Mouse (Mus musculus) heart, embryonic 15.5 days (tissue): Measurements from ENCODE around the gene Gm10964. TPM values are rescaled to one million over a fixed set of nuclear protein-coding genes. Genes with fewer than 3 reads are reported as not detected.
A peak's percentile ranks its signal among the peaks of the same experiment; 100 is the strongest.

Experiments used
- ATAC-seq: fragments of 200-750 bp; cut with Nextera tagmentation; replicated peaks from 2 replicates; pipeline ENCODE4 v1.8.0; 2017; ENCODE audit warnings: low read depth, moderate TSS enrichment; ENCODE audit not compliant: insufficient number of reproducible peaks, insufficient read depth, low FRiP score
- H3K27ac ChIP-seq: fragments of 300-500 bp; sonication (generic); 2 replicates; pipeline ENCODE4 v1.5.1; 2015; ENCODE audit warnings: mild to moderate bottlenecking, inconsistent platforms
- H3K27me3 ChIP-seq: fragments of 300-500 bp; sonication (generic); 2 replicates; pipeline ENCODE4 v1.6.1; 2015; ENCODE audit warnings: inconsistent platforms
- H3K36me3 ChIP-seq: fragments of 300-500 bp; sonication (generic); 2 replicates; pipeline ENCODE4 v1.6.1; 2015; ENCODE audit warnings: mild to moderate bottlenecking, inconsistent platforms
- H3K4me1 ChIP-seq: fragments of 300-500 bp; sonication (generic); replicated peaks from 2 replicates; pipeline ENCODE4 v1.6.1; 2015; ENCODE audit warnings: inconsistent platforms
- H3K4me2 ChIP-seq: fragments of 300-500 bp; sonication (generic); 2 replicates; pipeline ENCODE4 v1.6.1; 2015; ENCODE audit warnings: inconsistent platforms, mild to moderate bottlenecking, moderate library complexity
- H3K4me3 ChIP-seq: fragments of 300-500 bp; sonication (generic); 2 replicates; pipeline ENCODE4 v1.5.1; 2015; ENCODE audit warnings: mild to moderate bottlenecking, inconsistent platforms
- H3K9ac ChIP-seq: fragments of 300-500 bp; sonication (generic); 2 replicates; pipeline ENCODE4 v1.6.1; 2015; ENCODE audit warnings: mild to moderate bottlenecking, inconsistent platforms
- H3K9me3 ChIP-seq: fragments of 300-500 bp; sonication (generic); replicated peaks from 2 replicates; pipeline ENCODE4 v1.6.1; 2016; ENCODE audit warnings: inconsistent platforms
- WGBS: fragments of 180-500 bp; shearing (Covaris S2); methylation state at CpG from one replicate; pipeline ENCODE4 v1.1.7; 2015; ENCODE audit warnings: mixed read lengths; 5-methylcytosine and 5-hydroxymethylcytosine counted together
- polyA plus RNA-seq: library from polyadenylated mRNA; unstranded; fragments of >200 nt; fragmentation: Nextera tagmentation; extraction: Ambion mirVana; gene quantifications from 2 replicates; pipeline ENCODE4 v1.2.1, GENCODE M21; 2015

The Gm10964 gene
- polyA plus RNA-seq, 1 experiment from 2014 or later: not detected

DNA sequence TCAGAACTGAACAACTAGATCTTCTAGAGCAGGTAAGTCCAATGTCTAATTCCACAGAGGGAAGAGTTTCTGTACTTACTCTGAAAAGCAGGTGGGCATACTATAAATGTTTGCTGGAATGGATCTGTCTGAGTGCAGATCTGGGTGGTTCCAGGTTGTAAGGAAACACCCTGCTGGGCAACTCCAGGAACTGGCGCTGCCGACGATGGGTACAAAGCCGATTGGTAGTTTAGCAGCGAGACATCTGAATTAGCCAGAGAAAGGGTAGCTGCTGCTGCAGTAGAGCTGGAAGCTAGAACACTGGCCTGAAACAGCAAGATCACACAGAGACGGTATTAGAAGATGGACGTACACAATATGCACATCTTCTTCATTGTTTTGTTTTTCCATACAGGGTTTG, 19.3 kb downstream of the Gm10964 start:
- H3K9me3 ChIP-seq: no peaks in the 10 kb centered on the region
- no peak for ATAC-seq
- WGBS: 90% methylated on average over 7 of the region's 7 CpGs
- no peak overlapping the region for H3K27ac ChIP-seq
- H3K9ac ChIP-seq: no peak overlapping the region
- no peaks in the 10 kb centered on the region for H3K27me3 ChIP-seq
- H3K4me3 ChIP-seq: no peak overlapping the region
- H3K4me2 ChIP-seq: no peak overlapping the region
- peaks cover 65% of the 10 kb centered on the region for H3K36me3 ChIP-seq
- peaks cover 5% of the 10 kb centered on the region; the same call in 1 of the 2 replicates for H3K4me1 ChIP-seq

DNA sequence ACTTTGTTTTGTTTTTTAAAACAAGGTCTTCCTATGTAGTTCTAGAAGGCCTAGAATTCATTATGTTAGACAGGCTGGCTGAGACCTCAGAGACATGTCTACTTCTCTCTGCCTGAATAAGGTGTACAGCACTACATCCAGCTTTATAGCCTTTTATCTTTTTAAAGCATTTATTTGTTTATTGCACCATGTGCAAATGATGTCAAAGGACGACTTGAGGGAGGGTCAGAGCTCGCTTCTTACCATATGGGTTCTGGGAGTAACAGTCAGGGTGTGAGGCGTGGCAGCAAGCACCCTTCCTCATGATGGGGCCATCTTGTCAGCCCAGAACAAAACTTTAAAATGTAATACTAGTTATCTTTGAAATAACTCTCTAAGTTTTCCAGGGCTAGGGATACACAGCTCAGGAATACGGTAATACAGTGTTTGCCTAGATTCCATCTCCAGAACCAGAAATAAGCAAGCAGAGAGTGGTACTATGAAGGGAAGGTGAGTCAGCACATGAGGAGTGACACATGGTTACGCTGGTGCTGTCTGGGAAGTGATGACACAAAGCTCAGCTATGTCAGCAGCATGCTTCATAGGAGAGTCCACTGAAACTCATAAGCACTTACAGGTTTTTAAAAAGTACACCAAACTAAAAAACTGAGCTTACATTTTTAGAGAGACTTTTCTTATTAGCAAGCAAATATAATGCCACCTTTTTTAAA, 20.2 kb downstream of the Gm10964 start:
- Histone ChIP-seq H3K36me3 (peaks cover 64% of the 10 kb centered on the region), H3K27ac (no peak overlapping the region)
- 76% methylated on average over 5 of the region's 5 CpGs for WGBS

GRCm38 (mm10) chr3:103766789-103767188, 27.6 kb downstream of the Gm10964 start:
- WGBS: 76% methylated on average over 3 of the region's 3 CpGs
- H3K36me3 ChIP-seq: peaks cover 25% of the 10 kb centered on the region
- no peak overlapping the region for H3K9ac ChIP-seq
- no peak overlapping the region for H3K27ac ChIP-seq
- no peaks in the 10 kb centered on the region for H3K9me3 ChIP-seq
- H3K27me3 ChIP-seq: no peaks in the 10 kb centered on the region
- no peak for ATAC-seq
- H3K4me3 ChIP-seq: no peak overlapping the region
- no peak overlapping the region for H3K4me2 ChIP-seq
- peaks cover 14% of the 10 kb centered on the region for H3K4me1 ChIP-seq

More for the DNA sequence above, 20.2 kb downstream of the Gm10964 start:
- Histone ChIP-seq H3K9me3 (no peaks in the 10 kb centered on the region), H3K4me1 (peaks cover 5% of the 10 kb centered on the region; the same call in 1 of the 2 replicates), H3K9ac (no peak overlapping the region), H3K4me3 (no peak overlapping the region), H3K27me3 (no peaks in the 10 kb centered on the region), H3K4me2 (no peak overlapping the region)
- no peak for ATAC-seq

DNA sequence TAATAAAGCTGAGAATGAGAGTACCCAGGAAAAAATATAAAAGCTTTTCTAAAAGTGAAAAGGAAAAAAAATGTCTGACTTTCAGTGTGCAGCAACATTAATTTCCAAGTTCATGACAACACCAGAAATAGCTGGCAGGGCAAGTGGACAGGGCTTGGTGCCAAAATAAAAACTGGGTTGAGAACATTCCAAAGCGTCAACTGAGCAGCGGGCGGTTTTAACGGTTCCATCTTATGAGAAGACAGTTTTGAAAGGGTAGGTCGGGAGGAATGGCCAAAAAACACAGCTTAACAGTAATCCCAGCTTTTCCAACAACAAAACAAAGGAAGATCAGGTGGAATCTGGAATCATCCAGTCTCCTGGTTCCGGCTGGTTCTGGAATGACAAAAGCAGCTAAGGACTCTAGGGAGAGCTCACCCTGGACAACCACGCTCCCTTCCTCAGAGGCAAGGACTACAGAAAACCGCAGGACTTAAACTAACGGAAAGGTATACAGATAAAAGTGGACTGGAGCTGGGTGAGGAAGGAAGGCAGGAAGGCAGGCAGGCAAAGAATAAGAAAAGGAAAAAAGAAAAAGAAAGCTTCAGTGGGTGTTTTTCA, 32.5 kb downstream of the Gm10964 start:
- Histone ChIP-seq H3K4me3 (peak overlapping the region; percentile 4; the same call in 1 of the 2 replicates), H3K36me3 (no peaks in the 10 kb centered on the region), H3K9me3 (no peaks in the 10 kb centered on the region), H3K4me1 (peaks cover 35% of the 10 kb centered on the region), H3K4me2 (peak overlapping the region; percentile 39), H3K27ac (peak overlapping the region; percentile 88), H3K9ac (no peak overlapping the region; the same call in 1 of the 2 replicates), H3K27me3 (no peaks in the 10 kb centered on the region)
- peak; percentile 63; the same call in 1 of the 2 replicates for ATAC-seq
- 21% methylated on average over 9 of the region's 9 CpGs for WGBS

- no peak overlapping the region for H3K4me3 ChIP-seq
- peak overlapping the region; percentile 88 for H3K27ac ChIP-seq
- H3K27me3 ChIP-seq: no peaks in the 10 kb centered on the region
- H3K36me3 ChIP-seq: peaks cover 10% of the 10 kb centered on the region
- H3K4me1 ChIP-seq: peaks cover 35% of the 10 kb centered on the region
- 0 out of 2 replicates have a peak, but pooled peaks have one; percentile 45 for ATAC-seq
- H3K9me3 ChIP-seq: no peaks in the 10 kb centered on the region
- WGBS: 48% methylated on average over 4 of the region's 4 CpGs
- 0 out of 2 replicates have a peak overlapping the region, but pooled peaks have one; percentile 39 for H3K4me2 ChIP-seq
- H3K9ac ChIP-seq: no peak overlapping the region
Observed at GRCm38 (mm10) chr3:103772846-103773245, 33.7 kb downstream of the Gm10964 start.

GRCm38 (mm10) chr3:103773508-103773907, 34.3 kb downstream of the Gm10964 start:
- Histone ChIP-seq H3K9me3 (no peaks in the 10 kb centered on the region), H3K4me2 (no peak overlapping the region), H3K4me1 (peaks cover 32% of the 10 kb centered on the region), H3K4me3 (no peak overlapping the region), H3K27me3 (no peaks in the 10 kb centered on the region), H3K27ac (peak overlapping the region; percentile 88), H3K36me3 (peaks cover 14% of the 10 kb centered on the region), H3K9ac (peak overlapping the region; percentile 9; the same call in 1 of the 2 replicates)
- WGBS: 71% methylated on average over 3 of the region's 3 CpGs
- 0 out of 2 replicates have a peak, but pooled peaks have one; percentile 12 for ATAC-seq

GRCm38 (mm10) chr3:103774009-103774408, 34.8 kb downstream of the Gm10964 start:
- no peak for ATAC-seq
- 78% methylated on average over 15 of the region's 15 CpGs for WGBS
- no peak overlapping the region for H3K9ac ChIP-seq
- no peaks in the 10 kb centered on the region for H3K9me3 ChIP-seq
- H3K4me1 ChIP-seq: peaks cover 32% of the 10 kb centered on the region
- H3K4me2 ChIP-seq: no peak overlapping the region
- no peak overlapping the region for H3K4me3 ChIP-seq
- peaks cover 14% of the 10 kb centered on the region for H3K36me3 ChIP-seq
- H3K27me3 ChIP-seq: no peaks in the 10 kb centered on the region
- peak overlapping the region; percentile 88 for H3K27ac ChIP-seq

- ATAC-seq: no peak
- peak overlapping the region; percentile 33; the same call in 1 of the 2 replicates for H3K27ac ChIP-seq
Observed at GRCm38 (mm10) chr3:103777940-103778339, 38.8 kb downstream of the Gm10964 start.

DNA sequence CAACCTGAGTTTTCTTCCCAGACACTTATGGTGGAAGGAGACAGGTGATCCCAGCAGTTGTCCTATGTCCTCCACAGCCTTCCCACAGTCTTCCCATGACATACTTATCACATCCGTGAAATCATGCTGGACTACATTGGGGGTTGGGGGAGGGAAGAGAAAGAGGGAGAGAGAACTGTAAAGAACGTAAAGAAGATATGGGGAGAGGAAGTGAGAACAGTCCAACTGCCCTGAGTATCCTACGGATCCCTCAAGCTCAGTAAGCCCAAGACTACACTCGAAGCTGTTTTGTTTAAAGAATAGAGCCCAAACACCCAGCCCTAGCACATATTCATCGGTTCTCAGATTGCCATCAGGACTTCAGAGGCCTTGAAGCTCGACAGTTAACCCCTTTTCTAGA, 39.5 kb downstream of the Gm10964 start:
- Histone ChIP-seq H3K9ac (no peak overlapping the region), H3K9me3 (no peaks in the 10 kb centered on the region), H3K4me2 (no peak overlapping the region), H3K36me3 (peaks cover 14% of the 10 kb centered on the region), H3K4me1 (peaks cover 26% of the 10 kb centered on the region), H3K27ac (no peak overlapping the region), H3K27me3 (no peaks in the 10 kb centered on the region), H3K4me3 (no peak overlapping the region)
- WGBS: 74% methylated on average over 6 of the region's 6 CpGs
- no peak for ATAC-seq

More at GRCm38 (mm10) chr3:103777940-103778339, 38.8 kb downstream of the Gm10964 start:
- H3K4me2 ChIP-seq: no peak overlapping the region
- H3K4me1 ChIP-seq: peaks cover 30% of the 10 kb centered on the region
- H3K4me3 ChIP-seq: no peak overlapping the region
- peaks cover 14% of the 10 kb centered on the region for H3K36me3 ChIP-seq
- H3K9ac ChIP-seq: no peak overlapping the region
- no peaks in the 10 kb centered on the region for H3K27me3 ChIP-seq
- no peaks in the 10 kb centered on the region for H3K9me3 ChIP-seq
- WGBS: 77% methylated on average over 11 of the region's 11 CpGs

DNA sequence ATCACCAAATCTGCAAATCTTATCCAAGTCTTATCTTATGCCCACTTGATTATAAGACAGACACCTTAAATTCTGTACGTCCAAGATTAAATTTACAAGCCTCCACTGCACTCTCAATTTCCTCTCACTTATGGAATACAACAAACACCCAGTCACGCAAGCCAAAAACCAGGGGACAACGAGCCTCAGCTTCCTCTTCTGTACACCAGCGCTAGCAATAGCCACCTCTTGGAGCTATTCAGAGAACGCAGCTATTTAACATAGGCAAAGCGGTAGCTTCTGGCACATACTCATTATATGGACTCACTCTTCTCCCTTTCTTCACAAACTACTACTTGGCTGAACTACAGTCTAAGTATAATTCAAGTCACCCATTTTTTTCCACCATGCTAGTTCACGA, 40.0 kb downstream of the Gm10964 start:
- Histone ChIP-seq H3K4me3 (no peak overlapping the region), H3K9me3 (no peaks in the 10 kb centered on the region), H3K9ac (no peak overlapping the region), H3K36me3 (peaks cover 14% of the 10 kb centered on the region), H3K4me2 (no peak overlapping the region), H3K27me3 (no peaks in the 10 kb centered on the region), H3K4me1 (peaks cover 24% of the 10 kb centered on the region), H3K27ac (no peak overlapping the region)
- no peak for ATAC-seq
- 70% methylated on average over 7 of the region's 7 CpGs for WGBS

GRCm38 (mm10) chr3:103780271-103780670, 41.1 kb downstream of the Gm10964 start:
- no peaks in the 10 kb centered on the region for H3K27me3 ChIP-seq
- no peak for ATAC-seq
- no peaks in the 10 kb centered on the region for H3K9me3 ChIP-seq
- H3K27ac ChIP-seq: no peak overlapping the region
- H3K4me1 ChIP-seq: peaks cover 25% of the 10 kb centered on the region
- no peak overlapping the region for H3K4me3 ChIP-seq
- WGBS: 74% methylated on average over 3 of the region's 3 CpGs
- peaks cover 14% of the 10 kb centered on the region for H3K36me3 ChIP-seq
- H3K4me2 ChIP-seq: no peak overlapping the region
- H3K9ac ChIP-seq: no peak overlapping the region
